Mouse (Mus musculus) activated CD4-positive, CD25-positive, alpha-beta regulatory T cell, adult 4 months (primary cell): ENCODE data around the gene Styxl1. TPM values are rescaled to one million over a fixed set of nuclear protein-coding genes. Genes with fewer than 3 reads are reported as not detected.

Source experiments
- ATAC-seq: one replicate; pipeline ENCODE4 v1.8.0; 2017
- polyA plus RNA-seq, 2 experiments: library from polyadenylated mRNA; unstranded; fragments of 100-300 nt; shearing (Covaris generic); gene quantifications; one replicate each; pipeline ENCODE4 v1.2.1; 2017

The Styxl1 gene
- polyA plus RNA-seq, 2 experiments from 2014 or later: 0.95 TPM; not detected in 1

DNA sequence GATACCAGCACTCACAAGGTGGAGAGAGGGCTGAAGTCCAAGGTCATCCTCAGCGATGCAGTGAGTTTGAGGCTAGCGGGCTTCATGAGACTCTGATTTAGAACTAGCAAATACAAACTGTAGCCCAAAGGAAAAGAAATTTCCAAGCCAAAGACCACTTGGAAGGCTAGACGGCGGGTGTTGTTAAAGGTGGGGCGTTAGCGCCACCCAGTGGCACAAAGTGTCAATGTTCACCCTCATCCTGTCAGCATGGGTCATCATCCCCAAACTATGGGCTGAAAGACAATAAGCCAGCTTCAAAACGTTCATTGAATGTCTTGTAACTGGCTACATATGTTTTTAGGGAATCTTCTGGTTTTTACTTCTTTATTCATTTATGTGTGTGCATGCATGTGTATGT, 14.7 kb downstream of the Styxl1 start:
- peak; percentile 46 for ATAC-seq

DNA sequence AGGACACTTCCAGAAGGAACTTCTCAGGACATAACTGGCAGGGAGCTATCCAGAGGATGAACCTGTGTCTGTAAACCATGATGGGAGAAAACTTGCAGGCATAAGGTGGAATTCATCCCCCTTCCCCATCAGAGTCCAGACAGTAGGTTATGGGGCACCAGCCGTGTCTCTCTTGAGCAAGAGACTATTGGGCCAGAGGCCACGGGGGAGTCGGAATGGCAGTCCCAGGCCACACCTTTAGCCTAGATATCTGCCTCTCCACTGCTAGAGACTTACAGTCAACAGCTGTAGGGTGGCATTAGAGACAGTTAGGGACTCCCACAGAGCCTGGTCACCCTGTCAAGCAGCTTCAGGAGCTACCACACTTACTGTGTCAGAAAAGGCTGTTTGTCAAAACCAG, 16.3 kb downstream of the Styxl1 start:
- ATAC-seq: no peak

DNA sequence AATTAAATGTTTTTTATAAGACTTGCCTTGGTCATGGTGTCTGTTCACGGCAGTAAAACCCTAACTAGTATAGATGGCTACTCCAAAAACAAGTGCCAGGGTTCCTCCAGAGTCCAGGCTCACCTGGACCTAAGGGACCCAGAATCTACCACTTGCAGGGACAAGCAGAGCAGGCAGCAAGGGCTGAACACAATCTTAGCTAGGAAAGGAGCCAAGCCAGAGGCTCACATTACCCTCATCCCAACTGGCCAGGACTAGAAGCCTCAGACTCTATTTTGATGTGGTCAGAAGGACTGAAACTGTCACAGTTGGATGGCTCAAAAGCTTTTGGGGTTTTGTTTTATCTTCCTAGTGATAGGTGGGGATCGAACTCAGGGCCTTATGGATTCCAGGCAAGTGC, 26.6 kb downstream of the Styxl1 start:
- ATAC-seq: no peak

DNA sequence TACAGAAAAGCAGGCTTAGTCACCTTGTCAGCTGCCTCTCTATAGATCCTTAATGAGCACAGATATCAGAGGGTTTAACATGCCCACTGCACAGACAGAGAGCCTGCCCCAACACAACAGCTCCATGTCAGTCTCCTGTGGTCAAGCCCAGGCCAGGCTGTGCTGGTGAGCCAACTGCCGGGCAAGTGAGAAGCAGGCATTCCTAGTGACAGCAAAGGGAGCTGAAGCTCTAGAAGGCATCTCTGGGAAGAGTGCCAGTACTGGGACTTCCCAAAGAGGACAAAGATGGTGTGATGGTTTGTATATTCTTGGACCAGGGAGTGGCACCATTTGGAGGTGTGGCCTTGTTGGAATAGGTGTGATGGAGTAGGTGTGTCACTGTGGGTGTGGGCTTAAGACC, 27.1 kb downstream of the Styxl1 start:
- no peak for ATAC-seq

DNA sequence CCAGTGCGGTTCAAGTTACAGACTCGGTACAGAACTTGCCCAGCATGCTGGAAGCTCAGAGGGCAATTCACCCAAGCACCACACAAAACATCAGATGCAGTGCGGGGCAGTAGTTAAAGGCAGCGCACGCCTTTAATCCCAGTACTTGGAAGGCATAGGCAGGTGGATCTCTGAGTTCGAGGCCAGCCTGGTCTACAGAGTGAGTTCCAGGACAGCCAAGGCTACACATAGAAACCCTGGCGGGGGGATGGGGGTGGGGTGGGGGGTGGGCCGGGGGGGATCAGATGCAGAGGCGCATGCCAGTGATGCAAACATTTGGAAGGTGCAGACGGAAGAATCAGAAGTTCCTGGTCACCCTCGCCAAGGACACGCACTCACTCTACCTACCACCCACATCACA, 33.4 kb downstream of the Styxl1 start:
- ATAC-seq: no peak

DNA sequence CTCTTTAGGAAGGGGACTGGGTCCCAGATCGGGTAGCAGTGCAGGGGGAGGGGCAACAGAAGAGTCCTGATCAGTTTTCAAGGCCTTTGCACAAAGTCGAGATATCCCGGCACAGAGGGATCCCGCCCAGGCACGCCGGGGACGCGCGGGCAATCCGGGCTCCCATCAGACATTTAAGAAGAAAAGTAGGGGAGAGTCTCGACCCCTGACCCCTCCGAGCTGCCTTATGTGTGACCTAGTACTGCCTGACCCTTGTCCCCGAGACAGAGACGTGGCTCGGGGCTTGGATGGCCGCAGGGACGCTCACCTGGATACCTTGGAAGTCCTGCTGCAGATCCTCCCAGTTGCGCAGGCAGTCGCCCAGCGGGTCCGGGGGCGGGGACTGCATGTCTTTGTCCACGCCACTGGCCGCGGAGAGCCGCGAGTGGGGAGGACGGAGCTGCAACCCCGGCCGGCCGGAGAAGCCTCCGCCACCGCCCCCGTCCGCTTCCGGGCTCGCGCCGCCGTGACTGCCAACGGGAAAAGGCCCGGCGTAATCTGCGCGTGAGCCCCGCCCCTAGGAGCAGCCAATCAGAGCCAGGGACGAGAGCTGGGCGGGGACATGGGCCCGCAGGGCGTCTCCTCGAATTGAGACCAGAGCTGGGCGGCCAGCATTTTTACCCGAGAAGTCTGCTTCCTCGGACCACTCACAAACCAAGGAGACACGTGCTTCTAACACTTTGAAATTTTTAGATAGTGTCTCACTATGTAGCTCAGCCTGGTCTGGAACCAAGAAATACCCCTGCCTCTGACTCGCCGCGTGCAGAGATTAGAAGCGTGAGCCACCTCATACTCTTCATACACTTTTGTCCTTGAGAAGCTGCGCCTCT, 34.2 kb downstream of the Styxl1 start, which contains the start of gene Tmem120a:
Gene Tmem120a, minus strand, starts transcription at position 708 of the 869 bp plus-strand sequence.
- ATAC-seq: peak; percentile 99

DNA sequence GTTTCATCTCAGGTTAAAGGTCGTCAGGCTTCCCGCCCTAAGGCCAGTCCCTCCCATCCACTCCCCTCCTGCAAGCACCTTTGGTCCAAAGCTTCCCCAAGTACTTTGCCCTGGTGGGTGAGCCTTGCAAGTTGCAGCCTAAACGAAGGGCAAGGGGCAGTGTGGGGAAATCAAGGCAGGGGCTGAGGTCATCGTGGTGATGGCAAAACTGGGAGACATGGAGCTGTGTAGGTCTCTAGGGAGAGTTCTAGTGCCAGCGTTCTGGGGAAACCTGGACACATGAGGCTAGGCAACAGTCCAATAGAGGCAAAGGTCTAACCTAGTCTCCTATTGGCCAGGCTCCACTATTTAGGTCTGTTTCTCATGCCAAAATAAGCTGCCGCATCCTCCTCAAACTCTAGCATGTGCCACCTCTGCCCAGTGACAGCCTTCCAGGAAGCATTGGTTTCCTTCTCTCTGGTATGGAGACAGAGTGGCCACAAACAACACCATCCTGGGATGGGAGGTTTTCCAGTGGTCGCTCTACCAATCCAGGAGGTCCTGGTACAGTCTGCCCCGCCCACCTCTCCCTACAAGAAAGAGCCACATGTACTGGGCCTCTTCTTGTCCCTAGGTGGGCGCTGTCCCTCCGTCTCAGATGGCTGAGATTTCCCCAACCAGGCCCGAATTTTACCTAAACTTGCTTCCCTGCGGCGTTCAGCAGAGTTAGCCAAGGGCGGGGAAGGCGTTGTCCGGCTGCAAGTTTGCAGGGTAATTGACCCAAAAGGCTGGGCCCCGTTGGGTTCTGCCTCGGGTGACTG, 35.0 kb downstream of the Styxl1 start:
- ATAC-seq: no peak

DNA sequence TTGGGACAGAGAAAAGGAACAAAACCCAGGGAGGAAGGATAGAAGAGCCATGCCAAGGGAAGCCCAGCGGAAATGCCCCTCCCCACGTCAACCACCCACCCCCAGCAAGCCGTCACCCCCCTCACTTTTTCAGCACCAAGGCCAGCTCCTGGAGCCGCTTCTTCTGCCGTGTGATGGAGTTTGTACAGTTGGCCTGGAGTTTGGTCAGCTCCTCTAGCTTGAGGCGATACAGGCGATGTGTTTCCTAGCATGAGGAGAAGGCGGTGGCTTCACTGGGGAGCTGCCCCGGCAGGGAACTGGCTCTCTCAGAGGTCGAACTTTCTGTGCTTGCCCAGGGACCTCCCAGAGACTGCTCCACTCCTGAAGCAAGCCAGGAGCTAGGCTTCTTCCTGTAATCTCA, 36.0 kb downstream of the Styxl1 start:
- ATAC-seq: no peak

DNA sequence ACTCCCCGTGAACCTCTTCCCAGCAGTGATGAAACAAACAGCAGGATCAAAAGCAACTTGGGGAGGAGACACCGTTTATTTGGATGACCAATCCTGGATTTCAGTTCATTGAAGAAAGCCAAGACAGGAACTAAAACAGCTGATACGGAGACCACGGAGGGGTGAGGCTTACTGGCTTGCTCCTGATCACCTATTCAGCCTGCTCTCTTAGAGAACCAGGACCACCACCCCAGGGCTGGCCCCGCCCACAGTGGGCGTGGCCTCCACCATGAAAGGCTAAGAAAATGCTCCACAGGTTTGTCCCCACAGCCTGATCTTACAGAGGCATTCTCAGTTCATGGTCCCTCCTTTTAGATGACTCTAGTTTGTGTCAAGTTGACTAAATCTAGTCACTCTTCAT, 39.9 kb downstream of the Styxl1 start:
- ATAC-seq: no peak

DNA sequence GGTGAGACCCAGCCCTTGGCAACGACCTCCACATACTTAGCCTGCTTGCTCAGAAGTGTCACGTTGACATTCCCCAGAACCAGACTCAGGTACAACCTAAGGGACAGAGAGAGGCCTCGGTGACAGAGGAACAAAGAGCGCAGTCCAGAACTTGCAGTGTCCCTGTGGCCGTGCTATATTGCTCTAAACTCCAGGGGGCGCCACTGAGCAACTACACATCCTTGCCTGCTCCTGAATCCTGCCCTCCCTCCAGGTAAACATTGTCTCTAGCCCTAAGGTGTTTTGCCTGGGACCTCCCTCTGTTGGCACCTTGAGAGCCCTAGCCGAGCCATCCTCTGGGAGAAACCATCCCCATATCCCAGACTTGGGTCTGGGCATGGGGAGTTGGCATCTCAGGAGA, 41.0 kb downstream of the Styxl1 start:
- ATAC-seq: no peak

DNA sequence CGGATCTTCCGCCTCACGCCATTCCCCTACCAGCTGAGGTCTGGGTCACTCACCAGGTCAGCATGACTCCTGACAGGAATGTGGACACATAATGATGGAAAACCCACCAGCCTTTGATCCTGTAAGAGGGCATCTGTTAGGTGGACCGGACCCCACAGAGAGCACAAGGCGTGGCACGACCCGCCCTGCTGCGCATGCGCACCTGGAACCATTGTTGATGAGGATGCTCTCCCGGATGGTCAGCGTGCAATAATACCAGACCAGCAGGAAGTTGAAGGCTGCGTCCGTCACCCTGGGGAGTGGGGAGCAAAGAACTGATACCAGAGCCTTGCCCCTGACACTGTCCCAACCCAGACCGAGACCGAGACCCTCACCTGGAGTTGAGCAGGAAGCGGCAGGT, 41.6 kb downstream of the Styxl1 start:
- ATAC-seq: no peak

DNA sequence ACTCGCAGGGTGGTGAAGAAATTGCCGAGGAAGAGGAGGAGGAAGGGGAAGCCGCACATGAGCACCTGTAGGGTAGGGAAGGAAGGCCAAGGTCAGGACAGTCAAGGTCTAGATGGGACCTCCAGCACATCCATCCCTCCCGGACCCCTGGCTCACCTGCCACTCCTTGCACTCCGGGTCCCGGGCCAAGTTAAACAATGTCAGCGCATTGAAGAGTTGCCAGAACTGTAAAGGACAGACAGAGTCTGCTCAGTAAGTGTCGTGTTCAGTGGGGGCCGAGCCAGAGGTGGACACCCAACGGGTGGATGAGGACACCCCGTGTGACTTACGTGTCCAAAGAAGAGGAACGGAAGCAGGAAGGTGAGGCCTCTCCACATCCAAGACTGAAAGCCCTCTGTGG, 42.4 kb downstream of the Styxl1 start:
- no peak for ATAC-seq

DNA sequence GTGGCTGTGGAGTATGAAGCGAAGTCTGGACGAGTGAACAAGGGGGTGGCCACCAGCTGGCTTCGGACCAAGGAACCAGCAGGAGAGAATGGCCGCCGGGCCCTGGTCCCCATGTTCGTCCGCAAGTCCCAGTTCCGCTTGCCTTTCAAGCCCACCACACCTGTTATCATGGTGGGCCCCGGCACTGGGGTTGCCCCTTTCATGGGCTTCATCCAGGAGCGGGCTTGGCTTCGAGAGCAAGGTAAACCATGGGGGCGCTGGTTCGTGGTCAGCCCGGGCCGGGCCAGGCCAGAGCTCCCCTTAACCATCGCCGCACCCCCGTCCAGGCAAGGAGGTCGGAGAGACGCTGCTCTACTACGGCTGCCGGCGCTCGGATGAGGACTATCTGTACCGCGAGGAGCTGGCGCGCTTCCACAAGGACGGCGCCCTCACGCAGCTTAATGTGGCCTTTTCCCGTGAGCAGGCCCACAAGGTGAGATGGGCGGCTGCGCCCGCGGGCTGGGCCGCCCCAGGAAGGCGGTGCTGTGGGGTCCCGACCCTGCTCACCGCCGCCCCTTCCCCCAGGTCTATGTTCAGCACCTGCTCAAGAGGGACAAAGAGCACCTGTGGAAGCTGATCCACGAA, 44.0 kb downstream of the Styxl1 start:
- ATAC-seq: no peak

DNA sequence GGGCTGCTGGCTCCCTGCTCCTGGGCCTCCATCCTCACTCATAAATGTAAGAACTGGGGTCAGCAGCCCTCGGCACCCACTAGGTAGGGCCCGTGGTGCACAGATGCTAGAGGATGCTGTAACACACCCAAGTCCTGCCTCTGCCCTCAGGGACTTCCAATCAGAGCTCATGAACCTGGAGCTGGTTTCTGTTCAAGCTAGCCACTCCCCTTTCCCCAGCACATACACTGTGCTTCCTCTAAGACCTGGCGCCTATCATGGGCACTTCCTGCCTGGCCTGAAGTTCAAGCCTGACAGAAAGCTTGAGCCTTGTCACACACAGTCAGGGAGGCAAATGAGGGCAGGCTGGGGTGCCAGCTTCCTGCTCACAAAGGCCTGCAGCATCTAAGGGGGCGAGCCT, 45.1 kb downstream of the Styxl1 start:
- ATAC-seq: no peak

DNA sequence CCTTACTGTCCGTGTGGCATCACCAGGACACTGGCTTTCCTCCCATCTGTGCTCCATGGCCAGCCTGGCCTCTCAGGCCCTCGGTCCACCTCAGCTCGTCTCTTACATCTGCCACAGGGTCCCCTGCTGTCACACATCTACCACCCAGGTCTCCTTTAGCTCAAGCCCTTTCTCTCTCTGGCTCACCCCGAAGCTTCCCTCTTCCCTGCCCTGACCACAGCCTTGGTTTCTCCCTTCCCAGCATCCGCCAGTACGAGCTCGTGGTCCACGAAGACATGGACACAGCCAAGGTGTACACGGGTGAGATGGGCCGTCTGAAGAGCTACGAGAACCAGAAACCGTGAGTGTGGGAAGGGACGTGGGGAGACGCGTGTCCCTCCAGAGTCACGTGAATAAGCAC, 46.9 kb downstream of the Styxl1 start:
- ATAC-seq: no peak

DNA sequence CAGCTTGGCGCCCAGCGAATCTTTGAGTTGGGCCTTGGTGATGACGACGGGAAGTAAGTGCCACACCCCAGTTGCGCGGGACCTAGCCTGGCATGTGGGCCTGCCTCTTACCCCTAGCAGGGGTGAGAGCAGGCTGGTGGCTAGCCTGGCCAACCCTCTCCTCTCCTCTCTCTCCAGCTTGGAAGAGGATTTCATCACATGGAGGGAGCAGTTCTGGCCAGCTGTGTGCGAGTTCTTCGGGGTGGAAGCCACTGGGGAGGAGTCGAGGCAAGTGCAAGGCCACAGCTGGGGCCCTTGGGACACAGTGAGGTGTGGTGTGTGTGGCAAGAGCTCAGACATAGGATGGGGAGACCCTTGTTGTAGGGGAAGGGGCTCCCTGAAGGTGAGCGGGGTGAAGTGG, 47.3 kb downstream of the Styxl1 start:
- no peak for ATAC-seq

DNA sequence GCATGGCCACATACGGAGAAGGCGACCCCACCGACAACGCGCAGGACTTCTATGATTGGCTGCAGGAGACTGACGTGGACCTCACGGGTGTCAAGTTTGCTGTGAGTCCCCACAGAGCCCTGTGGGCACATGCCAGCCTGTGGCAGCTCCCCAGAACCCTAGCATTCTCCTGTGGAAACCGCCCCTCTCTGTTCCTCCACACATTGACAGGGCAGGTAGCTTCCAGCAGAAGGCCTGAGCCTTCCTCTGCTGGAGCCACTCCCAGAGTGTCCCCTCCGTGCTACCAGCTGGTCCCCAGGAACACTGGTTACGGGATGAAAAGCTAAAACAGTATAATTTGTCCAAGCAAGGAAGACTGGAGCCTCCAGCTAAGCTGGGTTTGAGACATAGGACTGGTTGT, 47.9 kb downstream of the Styxl1 start:
- ATAC-seq: no peak

DNA sequence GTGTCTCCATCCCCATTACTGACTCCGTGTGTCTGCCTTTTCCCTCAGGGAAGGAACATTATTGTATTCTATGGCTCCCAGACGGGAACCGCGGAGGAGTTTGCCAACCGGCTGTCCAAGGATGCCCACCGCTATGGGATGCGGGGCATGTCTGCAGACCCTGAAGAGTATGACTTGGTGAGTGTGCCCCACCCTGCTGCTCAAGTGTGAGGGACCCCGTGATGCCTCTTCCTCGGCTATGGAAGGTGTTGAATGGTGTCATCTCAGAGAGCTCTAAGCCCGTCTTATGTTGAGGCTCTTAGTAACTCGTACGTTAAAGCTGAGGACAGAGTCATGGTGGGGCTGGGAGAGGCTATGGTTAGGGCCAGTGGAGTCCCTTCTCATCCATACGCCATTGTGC, 48.8 kb downstream of the Styxl1 start:
- no peak for ATAC-seq

DNA sequence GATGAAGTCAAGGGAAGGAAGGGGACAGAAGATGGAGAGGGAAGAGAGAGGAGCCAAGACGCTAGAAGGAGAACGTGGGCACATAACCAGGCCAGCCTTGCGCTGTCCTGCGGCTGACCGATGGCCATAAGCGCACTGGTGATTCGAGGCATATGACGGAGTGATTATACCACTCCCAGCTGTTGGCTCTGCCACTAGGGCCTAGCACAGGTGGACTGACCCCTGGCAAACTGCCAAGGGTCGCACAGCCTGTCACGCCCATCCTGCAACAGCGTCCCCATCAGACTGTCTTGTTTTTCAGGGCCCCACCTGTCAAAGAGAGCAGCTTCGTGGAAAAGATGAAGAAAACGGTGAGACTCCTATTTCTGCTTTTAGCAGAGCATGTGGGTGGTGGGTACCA, 49.8 kb downstream of the Styxl1 start:
- ATAC-seq: no peak

DNA sequence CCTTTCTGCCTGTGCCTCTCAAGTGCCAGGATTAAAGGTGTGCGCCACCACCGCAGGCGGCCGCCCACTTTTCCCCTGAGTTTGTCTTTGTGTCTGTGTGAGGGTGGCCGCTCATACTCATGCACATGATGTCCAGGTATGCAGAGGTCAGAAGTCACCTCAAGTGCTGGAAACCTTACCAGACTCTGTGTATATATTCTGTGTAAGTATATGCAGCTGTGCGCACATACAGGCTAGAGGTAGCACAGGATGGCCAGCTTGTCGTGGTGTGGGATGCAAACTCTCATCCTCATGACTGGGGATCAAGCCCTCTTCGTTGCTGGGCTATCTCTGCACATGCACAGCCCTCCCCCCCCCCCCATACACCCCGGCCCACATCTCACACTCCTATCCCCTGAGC, 50.3 kb downstream of the Styxl1 start:
- no peak for ATAC-seq

DNA sequence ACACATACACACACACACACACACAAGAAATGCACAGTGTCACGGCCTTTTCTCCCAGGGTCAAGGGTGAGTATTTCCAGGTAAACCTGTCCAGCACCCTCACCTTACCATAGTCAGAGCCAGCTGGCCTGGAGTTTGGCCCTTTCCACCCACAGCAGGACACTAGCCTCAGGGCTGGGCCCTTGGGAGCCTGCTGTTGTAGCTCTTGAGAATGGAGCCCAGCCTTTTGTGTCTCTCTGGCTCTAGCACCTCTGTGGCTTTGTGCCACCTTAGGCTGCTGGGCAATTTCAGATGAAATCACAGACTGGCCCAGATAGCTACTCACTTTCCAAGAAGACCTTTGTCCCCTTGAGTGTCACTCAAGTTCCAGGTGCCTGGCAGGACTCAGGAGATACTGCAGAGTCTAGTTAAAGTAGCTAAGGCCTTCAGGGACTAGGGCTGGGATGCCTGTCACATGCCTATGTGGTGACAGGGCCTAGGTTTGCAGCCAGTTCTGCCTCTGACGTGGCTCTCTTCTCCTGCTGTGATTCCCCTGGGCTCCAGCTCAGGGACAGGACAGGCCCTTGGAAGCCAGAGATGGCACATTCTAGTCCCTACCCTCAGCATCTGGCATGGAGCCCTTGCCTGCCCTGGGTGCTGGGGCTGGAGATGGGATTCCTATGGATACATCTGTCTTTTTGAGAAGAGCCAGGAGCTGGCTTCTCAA, 51.4 kb downstream of the Styxl1 start:
- no peak for ATAC-seq

DNA sequence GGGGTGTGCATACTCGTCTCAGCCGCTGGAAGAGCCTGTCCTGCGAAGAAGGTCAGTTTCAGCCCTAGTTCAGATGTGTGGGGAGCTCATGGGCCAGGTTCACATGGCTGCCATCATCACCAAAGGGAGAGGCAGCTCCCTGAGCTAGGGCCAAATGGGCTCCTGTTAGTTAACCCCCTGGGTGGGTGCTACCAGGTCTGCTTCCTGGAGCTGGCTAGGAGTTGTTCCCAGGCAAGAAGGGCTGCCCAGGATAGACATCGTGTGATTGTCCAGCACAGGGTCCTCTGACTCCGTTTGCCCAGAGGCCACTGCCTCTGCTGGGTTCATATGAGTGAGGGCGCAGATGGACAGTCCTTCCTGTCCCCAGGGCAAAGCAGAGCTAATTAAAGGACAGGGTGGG, 52.2 kb downstream of the Styxl1 start:
- no peak for ATAC-seq

DNA sequence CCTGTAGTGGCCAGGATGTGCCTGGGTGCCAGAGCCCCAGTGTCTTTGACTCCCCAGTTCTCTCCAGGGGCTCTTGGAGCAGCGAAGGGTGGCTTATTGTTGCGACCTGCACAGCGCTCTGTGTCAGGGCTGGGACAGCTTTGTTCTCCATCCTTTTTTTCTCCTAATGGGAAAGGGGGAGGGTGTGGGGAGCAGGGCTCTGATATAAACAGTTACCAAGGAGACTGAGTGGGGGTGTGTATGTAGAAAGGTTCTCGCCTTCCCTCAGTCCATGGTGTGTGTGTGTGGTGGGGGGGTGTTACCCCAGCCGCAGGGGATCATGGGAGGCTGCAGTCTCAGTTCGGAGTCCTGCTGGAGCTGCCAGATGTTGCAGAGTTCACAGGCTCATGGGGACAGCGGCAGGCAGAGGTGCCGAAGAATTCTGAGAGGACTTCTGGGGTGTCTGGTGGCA, 52.8 kb downstream of the Styxl1 start:
- no peak for ATAC-seq
